Mouse (Mus musculus) urinary bladder, postnatal 14 days (tissue): ENCODE data around the gene Tdpoz4.
"Not testable (repeated sequence)": the region's sequence is repeated elsewhere in the genome, so short reads cannot be mapped to it uniquely, and the experiment has no call there.

Experiments
- DNase-seq: peaks from one replicate; pipeline ENCODE4 v3.0.0; 2021; ENCODE audit warnings: low spot score

Gene Tdpoz4

DNA sequence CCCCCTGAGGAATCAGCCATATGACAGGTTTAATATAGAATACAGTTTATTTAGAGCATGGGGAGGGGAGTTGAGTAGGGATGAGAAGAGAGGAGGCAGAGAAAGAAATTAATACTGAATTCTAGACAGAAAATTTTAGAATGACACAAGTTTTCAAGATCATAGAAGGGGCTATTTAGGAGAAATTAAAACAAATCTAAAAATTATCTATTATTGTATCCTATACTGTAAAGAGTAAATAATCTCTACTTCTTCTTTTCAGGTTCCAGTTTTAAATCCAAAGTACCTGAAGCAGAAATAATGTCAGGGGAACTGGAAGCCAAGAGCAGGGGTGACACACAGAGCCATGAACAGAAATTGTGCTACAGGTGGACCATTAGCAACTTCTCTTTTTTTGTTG, at the start of gene Tdpoz4:
Gene Tdpoz4 (plus strand): TSS at position 301 of the 400 bp plus-strand sequence.
- not testable (repeated sequence) for DNase-seq

DNA sequence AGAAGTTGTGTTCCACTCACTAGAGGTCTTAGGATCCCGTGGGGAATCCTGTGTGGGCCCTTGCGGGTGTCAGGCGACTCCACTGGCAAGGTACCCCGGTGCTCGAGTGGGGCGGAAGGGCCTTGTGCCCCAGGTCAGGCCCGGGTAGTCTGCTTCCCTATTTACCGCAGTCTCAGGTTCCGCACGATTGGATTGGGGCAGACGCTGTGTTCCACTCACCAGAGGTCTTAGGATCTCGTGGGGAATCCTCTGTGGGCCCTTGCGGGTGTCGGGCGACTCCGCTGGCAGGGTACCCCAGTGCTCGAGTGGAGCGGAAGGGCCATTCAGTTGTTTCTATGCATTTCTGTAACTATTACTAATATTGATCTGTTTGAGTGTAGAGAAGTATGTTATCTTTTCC, 42.2 kb upstream of the Tdpoz4 start:
- not testable (repeated sequence) for DNase-seq

DNA sequence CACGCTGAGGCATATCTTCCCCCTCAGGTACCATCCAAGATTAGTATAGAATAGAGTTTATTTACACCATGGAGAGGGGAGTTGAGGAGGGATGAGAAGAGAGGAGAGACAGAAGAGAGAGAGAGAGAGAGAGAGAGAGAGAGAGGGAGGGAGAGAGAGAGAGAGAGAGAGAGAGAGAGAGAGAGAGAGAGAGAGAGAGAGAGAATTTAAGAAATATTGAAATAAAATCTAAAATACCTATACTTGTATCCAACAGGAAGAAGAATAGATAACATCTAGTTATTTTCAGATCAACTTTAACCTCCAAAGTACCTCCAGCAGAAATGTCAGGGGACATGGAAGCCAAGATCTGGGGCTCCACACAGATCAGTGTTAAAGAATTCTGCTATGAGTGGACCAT, 23.5 kb upstream of the Tdpoz4 start, which contains the start of gene Gm5773:
Gene Gm5773 (plus strand): TSS at position 301 of the 400 bp plus-strand sequence.
- DNase-seq: not testable (repeated sequence)

DNA sequence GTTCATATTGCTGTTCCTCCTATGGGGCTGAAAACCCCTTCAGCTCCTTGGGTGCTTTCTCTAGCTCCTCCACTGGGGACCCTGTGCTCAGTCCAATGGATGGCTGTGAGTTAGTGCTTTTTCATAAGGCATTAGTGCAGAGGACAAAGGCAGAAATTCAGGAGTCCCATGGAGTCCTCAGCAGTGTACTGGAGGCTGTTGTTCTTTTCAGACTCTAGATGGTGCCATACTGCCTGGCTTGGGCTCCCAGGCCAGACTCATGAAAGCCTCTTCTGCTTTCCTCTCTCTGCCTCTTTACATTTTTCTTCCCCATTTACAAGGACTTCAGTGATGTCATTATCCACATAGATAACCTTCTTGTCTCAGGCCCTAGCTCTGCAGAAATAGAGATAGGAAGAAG, 17.1 kb downstream of the Tdpoz4 start:
- DNase-seq: not testable (repeated sequence)

DNA sequence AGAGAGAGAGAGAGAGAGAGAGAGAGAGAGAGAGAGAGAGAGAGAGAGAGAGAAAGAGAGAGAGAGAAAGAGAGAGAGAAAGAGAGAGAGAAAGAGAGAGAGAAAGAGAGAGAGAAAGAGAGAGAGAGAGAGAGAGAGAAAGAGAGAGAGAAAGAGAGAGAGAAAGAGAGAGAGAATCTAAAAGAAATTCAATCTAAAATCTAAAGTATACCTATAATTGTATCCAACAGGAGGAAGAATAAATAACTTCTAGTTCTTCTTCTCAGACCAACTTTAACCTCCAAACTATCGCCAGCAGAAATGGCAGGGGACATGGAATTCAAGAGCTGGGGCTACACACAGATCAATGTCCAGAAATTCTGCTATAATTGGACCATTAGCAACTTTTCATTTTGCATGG, 29.5 kb downstream of the Tdpoz4 start, which contains the start of gene Tdpoz3:
Gene Tdpoz3 (plus strand): TSS at position 301 of the 400 bp plus-strand sequence.
- DNase-seq: not testable (repeated sequence)
